Mouse (Mus musculus) neural tube, embryonic 10.5 days (tissue): ENCODE data around the gene Rab21.
A peak's percentile ranks its signal among the peaks of the same experiment; 100 is the strongest.

ENCODE experiments used
- DNase-seq: peaks from one replicate; pipeline ENCODE4 v3.0.0-alpha.2; 2017; ENCODE audit warnings: low spot score; ENCODE audit errors: extremely low spot score

The Rab21 gene

GRCm38 (mm10) chr10:115288856-115289255, 26.5 kb downstream of the Rab21 start:
- DNase-seq, result no peak

GRCm38 (mm10) chr10:115284170-115284569, 31.2 kb downstream of the Rab21 start:
- no peak for DNase-seq

- no peak for DNase-seq
Observed at GRCm38 (mm10) chr10:115281381-115281780, 34.0 kb downstream of the Rab21 start.

- no peak for DNase-seq
Observed at GRCm38 (mm10) chr10:115271649-115272048, 43.7 kb downstream of the Rab21 start.

GRCm38 (mm10) chr10:115270612-115271390, 44.6 kb downstream of the Rab21 start:
- DNase-seq, result no peak

GRCm38 (mm10) chr10:115262926-115263562, 52.4 kb downstream of the Rab21 start:
- DNase-seq, result no peak

GRCm38 (mm10) chr10:115262261-115262660, 53.1 kb downstream of the Rab21 start:
- no peak for DNase-seq

- no peak for DNase-seq
Observed at GRCm38 (mm10) chr10:115261428-115261827, 54.0 kb downstream of the Rab21 start.

- DNase-seq, result no peak
Observed at GRCm38 (mm10) chr10:115256162-115256561, 59.2 kb downstream of the Rab21 start.

GRCm38 (mm10) chr10:115253521-115253920, 61.9 kb downstream of the Rab21 start:
- no peak for DNase-seq

- peak; percentile 35 for DNase-seq
Observed at GRCm38 (mm10) chr10:115252321-115252757, 63.1 kb downstream of the Rab21 start.

GRCm38 (mm10) chr10:115251088-115251934, 64.1 kb downstream of the Rab21 start, which contains the start of gene Tbc1d15:
Gene Tbc1d15, minus strand, starts transcription at chr10:115251467.
- peak; percentile 100 for DNase-seq

GRCm38 (mm10) chr10:115250235-115251087, 64.9 kb downstream of the Rab21 start:
- DNase-seq, result peak; percentile 16

- no peak for DNase-seq
Observed at GRCm38 (mm10) chr10:115248041-115248440, 67.4 kb downstream of the Rab21 start.

- no peak for DNase-seq
Observed at GRCm38 (mm10) chr10:115245488-115245887, 69.9 kb downstream of the Rab21 start.

- no peak for DNase-seq
Observed at GRCm38 (mm10) chr10:115241082-115241595, 74.3 kb downstream of the Rab21 start.

- DNase-seq, result no peak
Observed at GRCm38 (mm10) chr10:115237931-115238330, 77.5 kb downstream of the Rab21 start.
